Mouse (Mus musculus) limb, embryonic 15.5 days (tissue): ENCODE measurements around the gene Vps52. TPM values are rescaled to one million over a fixed set of nuclear protein-coding genes. Genes with fewer than 3 reads are reported as not detected.

ENCODE experiments used
- ATAC-seq: fragments of 200-750 bp; cut with Nextera tagmentation; 2 replicates; pipeline ENCODE4 v1.8.0; 2017; ENCODE audit warnings: low read depth, moderate TSS enrichment; ENCODE audit not compliant: insufficient number of reproducible peaks, low FRiP score, low TSS enrichment
- H3K27ac ChIP-seq: fragments of 300-500 bp; sonication (generic); 2 replicates; pipeline ENCODE4 v1.5.1; 2015; ENCODE audit warnings: moderate library complexity, mild to moderate bottlenecking, inconsistent platforms
- H3K27me3 ChIP-seq: fragments of 300-500 bp; sonication (generic); 2 replicates; pipeline ENCODE4 v1.6.1; 2015; ENCODE audit warnings: inconsistent platforms
- H3K36me3 ChIP-seq: fragments of 300-500 bp; sonication (generic); 2 replicates; pipeline ENCODE4 v1.6.1; 2015; ENCODE audit warnings: inconsistent platforms
- H3K4me1 ChIP-seq: fragments of 300-500 bp; sonication (generic); 2 replicates; pipeline ENCODE4 v1.6.1; 2015; ENCODE audit warnings: inconsistent platforms
- H3K4me2 ChIP-seq: fragments of 300-500 bp; sonication (generic); 2 replicates; pipeline ENCODE4 v1.6.1; 2015; ENCODE audit warnings: mild to moderate bottlenecking, inconsistent platforms
- H3K4me3 ChIP-seq: fragments of 300-500 bp; sonication (generic); 2 replicates; pipeline ENCODE4 v1.5.1; 2015; ENCODE audit warnings: mild to moderate bottlenecking, inconsistent platforms
- H3K9ac ChIP-seq: fragments of 300-500 bp; sonication (generic); 2 replicates; pipeline ENCODE4 v1.6.1; 2015; ENCODE audit warnings: inconsistent platforms
- H3K9me3 ChIP-seq: fragments of 300-500 bp; sonication (generic); 2 replicates; pipeline ENCODE4 v1.6.1; 2016; ENCODE audit warnings: inconsistent platforms
- WGBS: fragments of 180-500 bp; shearing (Covaris S2); methylation state at CpG from one replicate; pipeline ENCODE4 v1.1.7; 2015; 5-methylcytosine and 5-hydroxymethylcytosine counted together
- polyA plus RNA-seq: library from polyadenylated mRNA; unstranded; fragments of >200 nt; fragmentation: Nextera tagmentation; extraction: Ambion mirVana; gene quantifications from 2 replicates; pipeline ENCODE4 v1.2.1, GENCODE M21; 2015

Gene Vps52
- polyA plus RNA-seq, 1 experiment from 2014 or later: 46.5 TPM

DNA sequence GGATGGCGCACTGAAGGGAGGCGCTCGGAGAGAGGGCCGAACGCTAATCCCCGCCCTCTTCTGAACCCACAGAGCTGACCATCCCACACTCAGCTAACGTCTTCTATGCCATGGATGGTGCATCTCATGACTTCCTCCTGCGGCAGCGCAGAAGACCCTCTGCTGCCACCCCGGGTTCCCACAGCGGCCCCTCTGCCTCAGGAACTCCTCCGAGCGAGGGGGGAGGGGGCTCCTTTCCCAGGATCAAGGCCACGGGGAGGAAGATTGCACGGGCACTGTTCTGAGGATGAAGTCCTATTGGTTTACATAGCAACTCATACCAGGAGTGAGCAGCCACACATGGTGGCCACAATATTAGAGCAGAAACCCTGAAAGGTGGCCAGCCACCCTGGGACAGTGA lies 18.6 kb upstream of the Vps52 start:
- no peaks in the 10 kb centered on the region for H3K9me3 ChIP-seq
- ATAC-seq: no peak
- H3K4me1 ChIP-seq: peaks cover 25% of the 10 kb centered on the region
- peaks cover 57% of the 10 kb centered on the region for H3K36me3 ChIP-seq
- WGBS: 87% methylated on average over 15 of the region's 15 CpGs
- H3K27ac ChIP-seq: no peak overlapping the region
- H3K9ac ChIP-seq: no peak overlapping the region
- no peak overlapping the region for H3K4me3 ChIP-seq
- H3K4me2 ChIP-seq: no peak overlapping the region
- no peaks in the 10 kb centered on the region for H3K27me3 ChIP-seq

DNA sequence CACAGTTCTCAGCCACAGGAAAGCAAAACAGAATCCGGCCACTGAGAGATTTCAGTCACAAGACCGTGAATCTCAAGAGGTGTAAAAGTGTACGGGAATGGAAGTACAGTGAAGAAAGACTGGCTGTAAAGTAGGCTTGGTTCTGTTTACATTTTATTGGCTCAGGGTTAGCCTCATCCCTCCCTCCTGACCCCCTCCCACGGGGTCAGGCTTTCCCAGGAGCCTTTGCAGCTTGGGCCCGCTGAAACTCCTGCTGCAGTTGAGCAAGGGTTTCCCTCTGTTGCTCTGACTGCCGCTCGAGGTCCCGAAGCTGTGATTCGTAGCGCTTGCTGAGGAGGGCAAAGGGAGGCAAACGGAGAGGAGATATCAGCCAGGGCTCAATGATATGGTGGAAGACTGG lies 16.8 kb upstream of the Vps52 start:
- peak overlapping the region; percentile 93; the same call in 1 of the 2 replicates for H3K4me2 ChIP-seq
- ATAC-seq: no peak
- 81% methylated on average over 11 of the region's 11 CpGs for WGBS
- H3K4me1 ChIP-seq: peaks cover 23% of the 10 kb centered on the region
- no peak overlapping the region for H3K9ac ChIP-seq
- peaks cover 49% of the 10 kb centered on the region for H3K36me3 ChIP-seq
- H3K27me3 ChIP-seq: no peaks in the 10 kb centered on the region
- no peak overlapping the region for H3K4me3 ChIP-seq
- no peaks in the 10 kb centered on the region for H3K9me3 ChIP-seq
- H3K27ac ChIP-seq: no peak overlapping the region

DNA sequence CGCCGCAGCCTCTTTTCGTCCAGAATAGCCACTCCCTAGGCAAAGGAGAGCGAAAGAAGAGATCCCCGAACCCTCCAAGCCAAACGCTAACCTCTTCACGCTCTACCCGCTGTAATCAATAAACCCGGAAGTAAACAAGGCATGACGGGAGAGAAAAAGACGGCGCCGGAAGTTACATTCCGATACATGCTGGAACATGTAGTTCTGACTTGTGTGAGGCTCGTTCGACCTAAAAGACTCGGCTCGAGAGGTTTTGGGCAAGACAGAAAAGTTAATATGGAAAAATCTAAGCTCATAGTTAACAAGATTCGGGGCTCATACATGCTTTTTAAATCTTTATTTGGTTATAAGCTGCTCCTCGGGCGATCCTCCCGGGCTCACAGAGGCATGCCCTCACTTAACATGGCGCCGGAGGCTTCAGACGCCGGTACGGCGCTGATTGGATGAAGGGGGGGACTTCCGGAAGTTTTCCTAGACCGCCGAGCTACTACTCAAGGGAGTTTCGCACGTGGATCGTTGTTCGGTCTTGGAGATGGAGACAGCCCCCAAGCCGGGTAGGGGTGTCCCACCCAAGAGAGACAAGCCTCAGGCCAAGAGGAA lies 15.3 kb upstream of the Vps52 start, which contains the start of the genes Pfdn6 and Wdr46:
Pfdn6 (minus strand) TSS at position 138 of the 600 bp plus-strand sequence.
Wdr46 (plus strand) TSS at position 455 of the 600 bp plus-strand sequence.
- peak; percentile 84 for ATAC-seq
- Histone ChIP-seq H3K4me2 (peak within 1 kb of the TSS; percentile 93), H3K9ac (peak within 1 kb of the TSS; percentile 79), H3K27ac (peak within 1 kb of the TSS; percentile 74), H3K36me3 (peaks cover 53% of the 10 kb centered on the region), H3K9me3 (no peaks in the 10 kb centered on the region), H3K4me1 (peaks cover 23% of the 10 kb centered on the region), H3K27me3 (no peaks in the 10 kb centered on the region), H3K4me3 (peak within 1 kb of the TSS; percentile 72)
- WGBS: under 1% methylated on average over 36 of the region's 36 CpGs

DNA sequence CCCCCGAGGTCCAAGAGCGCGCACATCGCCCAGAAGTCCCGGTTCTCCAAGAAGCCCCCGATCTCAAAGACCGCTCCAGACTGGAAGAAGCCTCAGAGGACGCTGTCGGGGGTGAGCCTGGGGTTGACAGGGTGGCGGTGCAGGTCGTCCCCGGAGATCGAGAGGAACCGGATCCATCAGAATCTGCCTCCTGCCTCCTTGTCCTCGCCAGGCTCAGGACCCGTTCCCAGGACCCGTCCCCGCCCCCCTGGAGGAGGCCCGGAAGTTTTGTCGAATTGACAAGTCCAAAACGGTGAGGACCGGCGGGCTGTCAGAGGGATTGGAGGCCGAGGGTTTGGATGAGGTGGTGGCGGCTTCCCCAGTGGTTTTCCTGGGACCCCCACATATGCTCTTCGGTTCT lies 14.6 kb upstream of the Vps52 start:
- Histone ChIP-seq H3K4me2 (peak overlapping the region; percentile 93), H3K9me3 (no peaks in the 10 kb centered on the region), H3K4me3 (peak overlapping the region; percentile 72), H3K9ac (peak overlapping the region; percentile 79), H3K27ac (no peak overlapping the region), H3K4me1 (peaks cover 23% of the 10 kb centered on the region), H3K27me3 (no peaks in the 10 kb centered on the region), H3K36me3 (peaks cover 52% of the 10 kb centered on the region)
- WGBS: 2% methylated on average over 26 of the region's 26 CpGs
- ATAC-seq: no peak

DNA sequence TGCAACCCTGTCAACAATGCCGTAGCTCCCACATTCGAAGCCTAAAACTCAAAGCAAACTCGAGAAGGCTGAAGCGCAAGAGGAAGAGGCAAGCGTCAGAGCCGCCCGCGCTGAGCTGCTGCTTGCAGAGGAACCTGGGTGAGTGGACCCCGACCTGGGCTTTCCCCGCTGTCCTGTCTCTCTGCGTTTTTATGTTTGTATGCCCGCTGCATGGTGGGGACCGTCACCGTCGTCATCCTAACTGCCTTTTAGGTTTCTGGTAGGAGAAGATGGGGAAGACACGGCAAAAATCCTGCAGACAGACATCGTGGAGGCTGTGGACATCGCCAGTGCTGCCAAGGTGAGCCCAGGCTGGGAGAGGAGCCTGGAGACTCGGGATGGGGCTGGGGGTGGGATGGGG lies 14.2 kb upstream of the Vps52 start:
- 53% methylated on average over 19 of the region's 19 CpGs for WGBS
- H3K27me3 ChIP-seq: no peaks in the 10 kb centered on the region
- peak overlapping the region; percentile 79 for H3K9ac ChIP-seq
- H3K4me2 ChIP-seq: peak overlapping the region; percentile 93
- peaks cover 54% of the 10 kb centered on the region for H3K36me3 ChIP-seq
- peaks cover 23% of the 10 kb centered on the region for H3K4me1 ChIP-seq
- no peak for ATAC-seq
- peak overlapping the region; percentile 72 for H3K4me3 ChIP-seq
- H3K9me3 ChIP-seq: no peaks in the 10 kb centered on the region
- no peak overlapping the region for H3K27ac ChIP-seq

DNA sequence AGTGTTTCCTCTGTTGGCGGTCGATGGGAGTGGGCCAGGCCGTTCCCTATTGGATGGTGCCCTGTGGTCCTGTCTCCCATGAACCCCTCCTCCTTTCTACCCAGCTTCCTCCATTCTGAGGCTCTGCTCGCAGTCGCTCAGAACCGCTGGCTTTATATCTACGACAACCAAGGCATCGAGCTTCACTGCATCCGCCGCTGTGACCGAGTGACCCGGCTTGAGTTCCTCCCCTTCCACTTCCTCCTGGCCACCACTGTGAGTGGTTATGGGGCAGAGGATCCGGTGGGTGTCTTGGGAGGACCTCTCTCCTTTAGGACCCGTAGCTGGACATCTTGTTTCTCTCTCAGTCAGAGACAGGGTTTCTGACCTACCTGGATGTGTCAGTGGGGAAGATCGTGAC lies 12.2 kb upstream of the Vps52 start:
- 94% methylated on average over 15 of the region's 15 CpGs for WGBS
- no peak overlapping the region for H3K4me2 ChIP-seq
- H3K4me1 ChIP-seq: peaks cover 27% of the 10 kb centered on the region
- no peak for ATAC-seq
- peaks cover 55% of the 10 kb centered on the region for H3K36me3 ChIP-seq
- H3K27ac ChIP-seq: no peak overlapping the region
- H3K9me3 ChIP-seq: no peaks in the 10 kb centered on the region
- no peaks in the 10 kb centered on the region for H3K27me3 ChIP-seq
- H3K4me3 ChIP-seq: no peak overlapping the region
- no peak overlapping the region for H3K9ac ChIP-seq

DNA sequence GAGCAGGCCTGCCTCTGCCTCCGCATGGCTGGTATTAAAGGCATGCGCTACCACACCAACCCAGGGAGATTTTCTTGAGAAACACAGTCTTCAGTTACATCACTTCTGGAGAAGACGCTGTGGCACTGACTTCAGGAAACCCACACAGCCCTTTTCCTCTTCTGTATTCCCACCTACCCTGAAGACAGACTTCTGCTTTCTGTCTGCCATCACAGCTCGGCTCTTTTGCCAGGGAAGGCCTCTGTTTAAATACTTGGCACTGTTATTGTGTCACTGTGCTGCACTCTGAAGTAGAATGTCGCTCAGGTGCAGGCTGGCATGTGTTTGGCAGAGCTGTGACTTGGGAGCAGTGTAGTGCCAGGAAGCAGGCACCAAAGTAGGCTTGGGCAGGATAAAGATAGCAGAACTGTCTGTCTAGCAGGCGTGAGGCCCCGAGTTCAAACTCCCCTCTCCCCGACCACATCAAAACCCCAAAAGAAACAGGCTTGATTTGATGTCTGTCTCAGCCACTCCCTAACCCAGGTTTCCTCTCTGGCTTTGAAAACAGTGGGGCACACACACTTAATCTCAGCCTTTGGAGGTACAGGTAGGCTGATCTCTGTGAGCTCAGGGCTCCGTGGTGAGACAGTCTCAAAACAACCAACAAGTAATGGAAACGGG lies 8.1 kb upstream of the Vps52 start:
- H3K9me3 ChIP-seq: no peaks in the 10 kb centered on the region
- no peak overlapping the region for H3K9ac ChIP-seq
- H3K27me3 ChIP-seq: no peaks in the 10 kb centered on the region
- ATAC-seq: no peak
- WGBS: 87% methylated on average over 10 of the region's 10 CpGs
- H3K4me2 ChIP-seq: no peak overlapping the region
- H3K36me3 ChIP-seq: peaks cover 77% of the 10 kb centered on the region
- H3K4me3 ChIP-seq: no peak overlapping the region
- no peak overlapping the region for H3K27ac ChIP-seq
- peaks cover 40% of the 10 kb centered on the region for H3K4me1 ChIP-seq

DNA sequence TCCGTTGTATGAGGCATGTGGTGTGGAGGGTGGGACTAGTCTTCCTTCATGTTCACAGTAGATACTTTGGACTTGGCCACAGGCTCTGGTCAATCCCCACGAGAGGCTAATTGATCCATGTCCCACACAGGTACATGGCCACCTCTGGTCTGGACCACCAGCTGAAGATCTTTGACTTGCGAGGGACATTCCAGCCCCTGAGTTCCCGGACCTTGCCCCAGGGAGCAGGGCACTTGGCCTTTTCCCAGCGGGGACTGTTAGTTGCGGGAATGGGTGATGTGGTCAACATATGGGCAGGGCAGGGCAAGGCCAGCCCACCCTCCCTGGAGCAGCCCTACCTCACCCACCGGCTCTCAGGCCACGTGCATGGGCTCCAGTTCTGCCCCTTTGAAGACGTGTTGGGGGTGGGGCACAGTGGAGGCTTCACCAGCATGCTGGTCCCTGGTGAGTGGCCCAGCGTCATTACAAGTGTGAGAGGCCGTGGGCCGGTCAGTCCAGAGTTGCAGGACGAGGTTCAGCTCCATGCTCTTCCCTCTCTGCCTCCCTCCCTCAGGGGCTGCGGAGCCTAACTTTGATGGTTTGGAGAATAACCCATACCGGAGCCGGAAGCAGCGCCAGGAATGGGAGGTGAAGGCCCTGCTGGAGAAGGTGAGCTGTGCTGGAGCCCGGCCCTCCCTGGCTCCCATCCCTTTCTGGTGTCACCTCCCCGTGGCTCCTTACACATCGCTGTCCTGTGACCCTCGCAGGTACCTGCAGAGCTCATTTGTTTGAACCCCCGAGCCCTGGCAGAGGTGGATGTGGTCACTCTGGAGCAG lies 7.3 kb upstream of the Vps52 start:
- H3K4me1 ChIP-seq: peaks cover 47% of the 10 kb centered on the region
- no peak overlapping the region for H3K9ac ChIP-seq
- no peaks in the 10 kb centered on the region for H3K9me3 ChIP-seq
- H3K4me2 ChIP-seq: no peak overlapping the region
- H3K36me3 ChIP-seq: peaks cover 79% of the 10 kb centered on the region
- no peak overlapping the region for H3K4me3 ChIP-seq
- H3K27ac ChIP-seq: no peak overlapping the region
- no peak for ATAC-seq
- H3K27me3 ChIP-seq: no peaks in the 10 kb centered on the region
- 82% methylated on average over 22 of the region's 22 CpGs for WGBS

DNA sequence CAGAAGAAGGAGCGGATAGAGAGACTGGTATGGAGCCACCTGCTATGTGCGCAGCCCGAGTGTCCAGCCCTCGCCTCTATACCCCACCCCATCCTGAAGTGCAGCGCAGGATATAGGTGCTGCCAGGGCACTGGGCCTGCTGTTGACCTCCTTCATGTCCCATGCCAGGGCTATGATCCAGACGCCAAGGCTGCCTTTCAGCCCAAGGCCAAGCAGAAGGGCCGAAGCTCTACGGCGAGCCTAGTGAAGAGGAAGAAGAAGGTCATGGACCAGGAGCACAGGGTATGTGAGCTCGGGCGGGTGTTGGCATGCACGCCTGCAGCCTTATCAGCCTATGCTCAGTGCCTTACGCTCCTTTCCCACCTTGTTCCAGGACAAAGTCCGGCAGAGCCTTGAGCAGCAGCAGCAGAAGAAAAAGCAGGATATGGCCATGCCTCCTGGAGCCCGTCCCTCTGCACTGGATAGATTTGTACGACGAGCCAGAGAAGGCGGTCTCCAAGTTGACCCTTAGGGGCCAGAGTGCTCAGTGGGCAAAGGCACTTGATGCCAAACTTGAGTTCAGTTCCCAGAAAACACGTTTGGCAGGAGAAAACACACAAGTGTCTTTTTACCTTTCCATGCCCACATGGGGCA lies 6.6 kb upstream of the Vps52 start:
- H3K4me1 ChIP-seq: peaks cover 54% of the 10 kb centered on the region
- H3K27ac ChIP-seq: no peak overlapping the region
- H3K27me3 ChIP-seq: no peaks in the 10 kb centered on the region
- no peak overlapping the region for H3K9ac ChIP-seq
- no peak overlapping the region for H3K4me2 ChIP-seq
- no peaks in the 10 kb centered on the region for H3K9me3 ChIP-seq
- 89% methylated on average over 19 of the region's 19 CpGs for WGBS
- ATAC-seq: no peak
- H3K4me3 ChIP-seq: no peak overlapping the region
- H3K36me3 ChIP-seq: peaks cover 80% of the 10 kb centered on the region

DNA sequence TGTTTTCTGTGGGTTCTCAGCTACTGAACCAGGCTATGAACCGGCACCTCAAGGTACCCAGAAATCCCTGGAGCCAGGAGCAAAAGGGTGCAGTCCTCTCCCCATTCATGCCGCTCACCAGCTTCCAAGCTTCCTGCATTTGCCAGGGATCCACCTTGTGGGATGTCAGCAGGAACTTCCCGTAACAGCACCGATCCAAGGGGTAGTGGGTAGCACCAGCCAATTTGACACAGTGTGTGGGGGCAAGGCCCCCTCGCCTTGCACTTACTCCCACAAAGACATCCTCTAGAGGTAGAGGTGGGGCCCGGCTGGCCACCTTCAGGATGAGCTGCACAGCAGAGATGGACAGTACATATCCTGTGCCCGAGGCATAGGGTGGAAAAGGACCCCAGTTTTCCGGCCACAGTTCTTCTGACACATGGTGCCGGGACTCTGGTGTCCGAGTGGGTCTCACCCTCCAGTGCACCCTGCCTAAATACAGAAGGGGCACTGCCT lies 5.4 kb upstream of the Vps52 start:
- Histone ChIP-seq H3K36me3 (peaks cover 71% of the 10 kb centered on the region), H3K27me3 (no peaks in the 10 kb centered on the region)
- WGBS: 75% methylated on average over 10 of the region's 10 CpGs

More for the DNA sequence above, 5.4 kb upstream of the Vps52 start:
- ATAC-seq: no peak
- Histone ChIP-seq H3K9me3 (no peaks in the 10 kb centered on the region), H3K4me1 (peaks cover 62% of the 10 kb centered on the region), H3K4me3 (peak overlapping the region; percentile 51), H3K9ac (0 out of 2 replicates have a peak overlapping the region, but pooled peaks have one; percentile 54), H3K4me2 (peak overlapping the region; percentile 89), H3K27ac (peak overlapping the region; percentile 92)
